Mouse (Mus musculus): ENCODE results near the gene Rhot2. TPM values are rescaled to one million over a fixed set of nuclear protein-coding genes. Genes with fewer than 3 reads are reported as not detected.

The Rhot2 gene
- polyA plus RNA-seq, 1 experiment: 62.1 TPM

GRCm38 (mm10) chr17:25825311-25825710 is 19.3 kb downstream of the Rhot2 start:
- peaks cover 21% of the 10 kb centered on the region for H3K4me1 ChIP-seq (ENCODE audit: control insufficient read depth, insufficient read depth, insufficient read length)
- H3K27ac ChIP-seq (ENCODE audit: insufficient read depth, low read length): no peak overlapping the region
- no peak for DNase-seq (ENCODE audit: low read depth in 1 of 2, low spot score in 2 of 2)
- H3K36me3 ChIP-seq (ENCODE audit: control insufficient read depth, insufficient read depth, low read length): peaks cover 4% of the 10 kb centered on the region; the same call in 1 of the 2 replicates
- 90% methylated on average over 6 of the region's 6 CpGs for WGBS
- no peak for TF ChIP-seq CTCF (IDR thresholded peaks at IDR 0.05; ENCODE audit: extremely low read depth, insufficient read depth, insufficient read length, insufficient replicate concordance)
- no peaks in the 10 kb centered on the region; the same call in 1 of the 2 replicates for H3K27me3 ChIP-seq (ENCODE audit: control insufficient read depth, insufficient read depth, low read length)
- no peak overlapping the region for H3K4me3 ChIP-seq (ENCODE audit: extremely low read depth, insufficient read depth, insufficient read length)

GRCm38 (mm10) chr17:25824362-25825142 is 20.1 kb downstream of the Rhot2 start:
- no peak overlapping the region for H3K27ac ChIP-seq (ENCODE audit: insufficient read depth, low read length)
- no peak overlapping the region for H3K4me3 ChIP-seq (ENCODE audit: extremely low read depth, insufficient read depth, insufficient read length)
- H3K27me3 ChIP-seq (ENCODE audit: control insufficient read depth, insufficient read depth, low read length): no peaks in the 10 kb centered on the region; the same call in 1 of the 2 replicates
- no peak for DNase-seq (ENCODE audit: low read depth in 1 of 2, low spot score in 2 of 2)
- H3K4me1 ChIP-seq (ENCODE audit: control insufficient read depth, insufficient read depth, insufficient read length): peaks cover 20% of the 10 kb centered on the region
- TF ChIP-seq POLR2A (IDR thresholded peaks at IDR 0.05; ENCODE audit: low read depth, low read length) (no peak), CTCF (IDR thresholded peaks at IDR 0.05; ENCODE audit: extremely low read depth, insufficient read depth, insufficient read length, insufficient replicate concordance) (no peak)
- 79% methylated on average over 17 of the region's 17 CpGs for WGBS
- H3K36me3 ChIP-seq (ENCODE audit: control insufficient read depth, insufficient read depth, low read length): peaks cover 4% of the 10 kb centered on the region; the same call in 1 of the 2 replicates

GRCm38 (mm10) chr17:25823452-25823851 is 21.2 kb downstream of the Rhot2 start, which contains the start of gene Wdr24:
Gene Wdr24, plus strand, starts transcription at chr17:25823627.
- TF ChIP-seq POLR2A (IDR thresholded peaks at IDR 0.05; ENCODE audit: low read depth, low read length) (peak; percentile 60; the same call in 1 of the 2 replicates), CTCF (IDR thresholded peaks at IDR 0.05; ENCODE audit: extremely low read depth, insufficient read depth, insufficient read length, insufficient replicate concordance) (no peak)
- peak within 1 kb of the TSS; percentile 50 for H3K27ac ChIP-seq (ENCODE audit: insufficient read depth, low read length)
- peaks cover 14% of the 10 kb centered on the region for H3K4me1 ChIP-seq (ENCODE audit: control insufficient read depth, insufficient read depth, insufficient read length)
- peak; percentile 69 to 86 for DNase-seq (ENCODE audit: low read depth in 1 of 2, low spot score in 2 of 2)
- WGBS: under 1% methylated on average over 18 of the region's 18 CpGs
- H3K27me3 ChIP-seq (ENCODE audit: control insufficient read depth, insufficient read depth, low read length): peaks cover 3% of the 10 kb centered on the region
- peaks cover 4% of the 10 kb centered on the region; the same call in 1 of the 2 replicates for H3K36me3 ChIP-seq (ENCODE audit: control insufficient read depth, insufficient read depth, low read length)
- peak within 1 kb of the TSS; percentile 85 for H3K4me3 ChIP-seq (ENCODE audit: extremely low read depth, insufficient read depth, insufficient read length)

- DNase-seq (ENCODE audit: low read depth in 1 of 2, low spot score in 2 of 2): no peak
- H3K36me3 ChIP-seq (ENCODE audit: control insufficient read depth, insufficient read depth, low read length): no peaks in the 10 kb centered on the region
- WGBS: 11% methylated on average over 46 of the region's 46 CpGs
- H3K27ac ChIP-seq (ENCODE audit: insufficient read depth, low read length): no peak overlapping the region
- TF ChIP-seq POLR2A (IDR thresholded peaks at IDR 0.05; ENCODE audit: low read depth, low read length) (no peak), CTCF (IDR thresholded peaks at IDR 0.05; ENCODE audit: extremely low read depth, insufficient read depth, insufficient read length, insufficient replicate concordance) (no peak)
- H3K4me3 ChIP-seq (ENCODE audit: extremely low read depth, insufficient read depth, insufficient read length): no peak overlapping the region
- peaks cover 3% of the 10 kb centered on the region for H3K27me3 ChIP-seq (ENCODE audit: control insufficient read depth, insufficient read depth, low read length)
- peaks cover 5% of the 10 kb centered on the region for H3K4me1 ChIP-seq (ENCODE audit: control insufficient read depth, insufficient read depth, insufficient read length)
Measured at GRCm38 (mm10) chr17:25818851-25819780, 25.5 kb downstream of the Rhot2 start.

GRCm38 (mm10) chr17:25817662-25818061 is 27.0 kb downstream of the Rhot2 start:
- Histone ChIP-seq H3K4me1 (ENCODE audit: control insufficient read depth, insufficient read depth, insufficient read length) (no peaks in the 10 kb centered on the region), H3K27me3 (ENCODE audit: control insufficient read depth, insufficient read depth, low read length) (peaks cover 3% of the 10 kb centered on the region), H3K4me3 (ENCODE audit: extremely low read depth, insufficient read depth, insufficient read length) (no peak overlapping the region), H3K27ac (ENCODE audit: insufficient read depth, low read length) (no peak overlapping the region), H3K36me3 (ENCODE audit: control insufficient read depth, insufficient read depth, low read length) (no peaks in the 10 kb centered on the region)
- DNase-seq (ENCODE audit: low read depth in 1 of 2, low spot score in 2 of 2): no peak
- WGBS: 77% methylated on average over 11 of the region's 11 CpGs
- TF ChIP-seq CTCF (IDR thresholded peaks at IDR 0.05; ENCODE audit: extremely low read depth, insufficient read depth, insufficient read length, insufficient replicate concordance): no peak

- peaks cover 18% of the 10 kb centered on the region for H3K27me3 ChIP-seq (ENCODE audit: control insufficient read depth, insufficient read depth, low read length)
- H3K36me3 ChIP-seq (ENCODE audit: control insufficient read depth, insufficient read depth, low read length): no peaks in the 10 kb centered on the region
- H3K4me1 ChIP-seq (ENCODE audit: control insufficient read depth, insufficient read depth, insufficient read length): peaks cover 9% of the 10 kb centered on the region
- whole genome bisulfite sequencing: under 1% methylated on average over 20 of the region's 20 CpGs
- no peak overlapping the region for H3K27ac ChIP-seq (ENCODE audit: insufficient read depth, low read length)
- no peak overlapping the region for H3K4me3 ChIP-seq (ENCODE audit: extremely low read depth, insufficient read depth, insufficient read length)
- peak; percentile 53; the same call in 1 of the 2 replicates for TF ChIP-seq CTCF (IDR thresholded peaks at IDR 0.05; ENCODE audit: extremely low read depth, insufficient read depth, insufficient read length, insufficient replicate concordance)
- no peak for TF ChIP-seq POLR2A (IDR thresholded peaks at IDR 0.05; ENCODE audit: low read depth, low read length)
- peak; percentile 37 to 72 for DNase-seq (ENCODE audit: low read depth in 1 of 2, low spot score in 2 of 2)
Measured at GRCm38 (mm10) chr17:25813471-25813870, 31.2 kb downstream of the Rhot2 start.

Measured in spleen, adult 2 months (tissue).